In the genomic region with DNA sequence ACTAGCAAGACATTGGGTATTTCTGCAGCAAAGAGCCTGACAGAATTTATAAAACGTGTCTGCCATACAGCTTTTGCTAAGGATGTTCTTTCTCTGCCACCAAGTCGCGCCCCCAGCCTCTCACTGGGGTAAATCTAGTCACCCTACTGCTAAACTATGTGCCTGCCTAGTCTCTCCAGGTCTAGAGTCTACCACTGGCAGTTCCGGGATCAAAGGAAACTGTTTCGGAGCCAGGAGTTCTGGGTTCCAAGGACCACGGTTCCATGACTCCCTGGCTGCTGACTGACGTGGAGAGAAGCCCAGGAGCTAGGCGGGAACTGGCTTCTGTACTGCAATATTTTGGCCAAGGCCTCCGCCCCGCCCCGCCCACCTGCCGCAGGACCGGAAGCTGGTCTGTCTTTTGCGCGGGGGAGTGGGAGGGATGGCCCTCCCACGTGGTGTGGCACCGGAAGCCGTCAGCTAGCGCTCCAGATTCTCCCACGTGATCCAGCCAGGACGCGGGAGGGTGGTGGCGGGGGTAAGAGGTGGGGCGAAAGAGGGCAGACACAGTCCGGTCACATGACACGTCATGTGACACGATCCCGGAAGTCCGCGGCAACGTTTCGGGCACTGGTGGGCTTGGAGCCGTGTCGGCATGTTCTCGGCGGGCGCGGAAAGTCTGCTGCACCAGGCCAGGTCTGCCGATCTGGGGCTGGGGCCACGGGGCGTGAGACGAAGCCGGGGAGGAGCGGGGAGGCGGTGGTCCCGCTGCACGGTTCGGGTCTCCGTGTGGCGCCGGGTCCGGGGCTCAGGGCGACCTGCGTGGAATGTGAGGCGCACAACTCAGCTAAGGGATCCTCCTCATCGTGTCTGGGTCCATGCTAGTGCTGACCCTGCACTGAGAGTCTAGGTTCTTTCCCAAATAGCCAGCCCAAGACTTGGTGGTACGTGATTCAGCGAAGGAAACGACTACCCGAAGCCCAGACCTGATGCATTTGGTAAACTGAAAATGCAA, we compare ENCODE assay signal across 8 mouse cellular contexts. TPM values are rescaled to one million over a fixed set of nuclear protein-coding genes. Genes with fewer than 3 reads are reported as not detected.
DNase-seq lines count a peak whose midpoint lies in the region; ATAC-seq lines count a peak whose summit lies in the region.

A gene (plus strand): TSS at position 484 of the 994 bp plus-strand sequence.

- peak; percentile 96 for DNase-seq in T-cell, adult 2 months (ENCODE audit: low spot score)
- peak; percentile 88 to 94 for DNase-seq in cerebellum, postnatal 36 days
- DNase-seq in frontal cortex, postnatal 36 days (ENCODE audit: low spot score in 2 of 2), result peak; percentile 87 to 88
- DNase-seq in left cerebral cortex, adult 18-20 months (ENCODE audit: low spot score in 2 of 2), result peak; percentile 82 to 91
- peak; percentile 94 for DNase-seq in right cerebral cortex, adult 18-20 months
- DNase-seq in urinary bladder, postnatal 10 days (ENCODE audit: low spot score), result peak; percentile 84

- no peaks in the 10 kb centered on the region; the same call in 1 of the 2 replicates for H3K36me3 ChIP-seq in hindbrain, embryonic 15.5 days
- H3K36me3 ChIP-seq in macrophage (ENCODE audit: inconsistent target), result peaks cover 26% of the 10 kb centered on the region

- WGBS in hindbrain, embryonic 15.5 days, result 2% methylated on average over 60 of the region's 60 CpGs
- WGBS in macrophage (ENCODE audit: missing documents), result 3% methylated on average over 57 of the region's 60 CpGs

- H3K4me1 ChIP-seq in hindbrain, embryonic 15.5 days (replicated peaks), result peaks cover 18% of the 10 kb centered on the region

- peak within 1 kb of the TSS; percentile 79 for H3K4me2 ChIP-seq in hindbrain, embryonic 15.5 days

- H3K27ac ChIP-seq in hindbrain, embryonic 15.5 days (replicated peaks), result peak within 1 kb of the TSS; percentile 90
- H3K27ac ChIP-seq in macrophage, result peak within 1 kb of the TSS; percentile 82

- ATAC-seq in hindbrain, embryonic 15.5 days (ENCODE audit: low FRiP score, low read depth), result peak; percentile 93

- peak within 1 kb of the TSS; percentile 87 for H3K4me3 ChIP-seq in hindbrain, embryonic 15.5 days
- H3K4me3 ChIP-seq in macrophage (ENCODE audit: inconsistent target), result peak within 1 kb of the TSS; percentile 87

- H3K27me3 ChIP-seq in hindbrain, embryonic 15.5 days, result no peaks in the 10 kb centered on the region

- no peaks in the 10 kb centered on the region for H3K9me3 ChIP-seq in hindbrain, embryonic 15.5 days

- H3K79me2 ChIP-seq in macrophage (ENCODE audit: inconsistent target), result peaks cover 27% of the 10 kb centered on the region

- H3K9ac ChIP-seq in hindbrain, embryonic 15.5 days, result peak within 1 kb of the TSS; percentile 60

RNA-seq across cellular contexts. Expression of the gene that starts here (rescaled TPM):
- 13.5 and 14.3 TPM in 2 replicates for polyA plus RNA-seq in hindbrain, embryonic 15.5 days (2015; fragmentation: Nextera tagmentation; extraction: Ambion mirVana)
- total RNA-seq in left cerebral cortex, adult 18-20 months (2021), result 10 to 100 TPM; 18.3 to 20.5 TPM
- 100 to 1,000 TPM in 20 of 26 experiments, 10 to 100 TPM in 6; 52.4 to 220 (median 129) TPM for total RNA-seq in macrophage (2018; cell fraction: chromatin; rRNA removed)
- total RNA-seq in macrophage (2018; cell fraction: cytosol; rRNA removed), result 10 to 100 TPM; 11.7 to 34.5 (median 23.5) TPM
- total RNA-seq in macrophage (2018; cell fraction: nucleus; rRNA removed), result 100 to 1,000 TPM in 7 of 26 experiments, 10 to 100 TPM in 19; 31.3 to 145 (median 77.2) TPM
- 20.0 to 30.2 TPM (median 20.7 TPM) in 3 replicates for polyA plus RNA-seq in macrophage (2018)

Comparison
In these comparisons a context has a peak if more than half of its experiments do, and no peak if none do; other contexts are left out.
1. Peak in every context shown above with its lines: DNase-seq, ATAC-seq, H3K4me3 ChIP-seq and H3K27ac ChIP-seq.